Mouse (Mus musculus): ENCODE results near the gene Hoxb4. TPM values are rescaled to one million over a fixed set of nuclear protein-coding genes. Genes with fewer than 3 reads are reported as not detected.

Gene Hoxb4
- polyA plus RNA-seq, 1 experiment from 2014 or later = 3.8 TPM

- H3K4me1 ChIP-seq (ENCODE audit: insufficient read depth) = peaks cover 12% of the 10 kb centered on the region
- peaks cover 11% of the 10 kb centered on the region; the same call in 1 of the 2 replicates for H3K27me3 ChIP-seq (ENCODE audit: insufficient read depth, low read length)
- H3K9me3 ChIP-seq (ENCODE audit: low read depth, low read length) = no peaks in the 10 kb centered on the region
- peak overlapping the region; percentile 72 for H3K4me3 ChIP-seq (ENCODE audit: low read depth, low read length)
- peak overlapping the region; percentile 100 for H3K27ac ChIP-seq (ENCODE audit: low read depth)
- H3K36me3 ChIP-seq (ENCODE audit: insufficient read depth) = peaks cover 14% of the 10 kb centered on the region
- no peak for TF ChIP-seq CTCF (IDR thresholded peaks at IDR 0.05; ENCODE audit: low read depth)
- ATAC-seq (ENCODE audit: insufficient read depth) = no peak
- DNase-seq = no peak
- peak overlapping the region; percentile 84 for H3K4me2 ChIP-seq
- H3K9ac ChIP-seq = peak overlapping the region; percentile 99
- WGBS = 20% methylated on average over 5 of the region's 5 CpGs
Observed at GRCm38 (mm10) chr11:96327750-96328149, 9.7 kb downstream of the Hoxb4 start.

DNA sequence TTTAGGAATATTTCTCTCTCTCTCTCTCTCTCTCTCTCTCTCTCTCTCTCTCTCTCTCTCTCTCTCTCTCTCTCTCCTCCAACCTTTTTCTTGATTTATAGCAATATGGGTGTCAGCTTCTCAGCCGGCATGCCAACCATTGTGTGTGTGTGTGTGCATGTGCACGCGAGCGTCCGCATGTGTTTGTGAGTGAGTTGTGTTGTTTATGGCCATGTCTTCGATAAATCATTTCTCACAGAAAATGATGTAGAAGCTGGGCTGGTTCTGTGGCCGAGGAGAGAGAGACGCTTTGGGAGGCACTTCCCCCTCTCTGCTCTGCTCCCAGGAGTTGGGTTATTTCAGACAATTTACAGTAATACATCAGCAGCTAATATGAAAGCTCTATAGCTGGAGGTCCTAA is 10.5 kb downstream of the Hoxb4 start:
- no peaks in the 10 kb centered on the region for H3K9me3 ChIP-seq (ENCODE audit: low read depth, low read length)
- peak overlapping the region; percentile 100 for H3K27ac ChIP-seq (ENCODE audit: low read depth)
- peak; percentile 77 for DNase-seq
- ATAC-seq (ENCODE audit: insufficient read depth) = no peak
- 8% methylated on average over 8 of the region's 8 CpGs for WGBS
- no peak for TF ChIP-seq CTCF (IDR thresholded peaks at IDR 0.05; ENCODE audit: low read depth)
- peaks cover 12% of the 10 kb centered on the region for H3K4me1 ChIP-seq (ENCODE audit: insufficient read depth)
- H3K36me3 ChIP-seq (ENCODE audit: insufficient read depth) = peaks cover 22% of the 10 kb centered on the region
- peak overlapping the region; percentile 72 for H3K4me3 ChIP-seq (ENCODE audit: low read depth, low read length)
- peak overlapping the region; percentile 99 for H3K9ac ChIP-seq
- H3K4me2 ChIP-seq = peak overlapping the region; percentile 84
- H3K27me3 ChIP-seq (ENCODE audit: insufficient read depth, low read length) = peaks cover 17% of the 10 kb centered on the region; the same call in 1 of the 2 replicates

GRCm38 (mm10) chr11:96332105-96332504 is 14.0 kb downstream of the Hoxb4 start:
- Histone ChIP-seq H3K27ac (ENCODE audit: low read depth) (peak overlapping the region; percentile 100), H3K4me3 (ENCODE audit: low read depth, low read length) (peak overlapping the region; percentile 64), H3K4me1 (ENCODE audit: insufficient read depth) (peaks cover 21% of the 10 kb centered on the region), H3K4me2 (peak overlapping the region; percentile 84), H3K27me3 (ENCODE audit: insufficient read depth, low read length) (peaks cover 25% of the 10 kb centered on the region), H3K9ac (peak overlapping the region; percentile 97), H3K9me3 (ENCODE audit: low read depth, low read length) (no peaks in the 10 kb centered on the region), H3K36me3 (ENCODE audit: insufficient read depth) (peaks cover 42% of the 10 kb centered on the region)
- no peak for TF ChIP-seq CTCF (IDR thresholded peaks at IDR 0.05; ENCODE audit: low read depth)
- ATAC-seq (ENCODE audit: insufficient read depth) (0 out of 2 replicates have a peak, but pooled peaks have one; percentile 21), DNase-seq (peak; percentile 78)
- WGBS = 4% methylated on average over 8 of the region's 8 CpGs

DNA sequence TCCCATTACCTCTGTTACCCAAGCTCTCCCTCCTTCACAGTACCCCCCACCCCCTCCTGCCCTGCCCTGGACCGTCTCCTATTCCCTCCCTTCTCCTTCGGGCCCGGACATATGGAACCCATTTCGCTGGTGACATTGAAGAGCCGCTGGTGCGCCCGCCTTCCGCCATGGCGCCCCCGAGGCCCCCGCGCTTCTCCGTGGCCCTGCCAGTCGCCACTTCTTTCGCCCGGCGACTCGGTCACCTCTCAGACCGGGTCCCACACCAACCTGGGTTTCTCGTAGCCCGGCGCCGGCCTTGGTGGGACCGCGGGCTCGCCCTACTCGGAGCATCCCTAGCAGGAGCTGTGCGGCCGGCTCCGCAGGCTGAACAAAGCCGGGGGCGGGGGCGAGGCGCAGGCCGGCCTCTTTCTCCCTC is 14.6 kb downstream of the Hoxb4 start:
- Histone ChIP-seq H3K27me3 (ENCODE audit: insufficient read depth, low read length) (peaks cover 25% of the 10 kb centered on the region), H3K9me3 (ENCODE audit: low read depth, low read length) (no peaks in the 10 kb centered on the region), H3K4me1 (ENCODE audit: insufficient read depth) (peaks cover 21% of the 10 kb centered on the region), H3K4me2 (peak overlapping the region; percentile 84), H3K4me3 (ENCODE audit: low read depth, low read length) (peak overlapping the region; percentile 64), H3K9ac (peak overlapping the region; percentile 97), H3K27ac (ENCODE audit: low read depth) (peak overlapping the region; percentile 100), H3K36me3 (ENCODE audit: insufficient read depth) (peaks cover 47% of the 10 kb centered on the region)
- DNase-seq (peak; percentile 79), ATAC-seq (ENCODE audit: insufficient read depth) (peak; percentile 65)
- no peak for TF ChIP-seq CTCF (IDR thresholded peaks at IDR 0.05; ENCODE audit: low read depth)
- under 1% methylated on average over 35 of the region's 35 CpGs for WGBS

- DNase-seq (peak; percentile 65), ATAC-seq (ENCODE audit: insufficient read depth) (no peak)
- Histone ChIP-seq H3K27ac (ENCODE audit: low read depth) (peak overlapping the region; percentile 100), H3K27me3 (ENCODE audit: insufficient read depth, low read length) (peaks cover 28% of the 10 kb centered on the region), H3K4me1 (ENCODE audit: insufficient read depth) (peaks cover 22% of the 10 kb centered on the region), H3K9me3 (ENCODE audit: low read depth, low read length) (no peaks in the 10 kb centered on the region), H3K4me2 (peak overlapping the region; percentile 84), H3K4me3 (ENCODE audit: low read depth, low read length) (peak overlapping the region; percentile 64), H3K36me3 (ENCODE audit: insufficient read depth) (peaks cover 53% of the 10 kb centered on the region), H3K9ac (peak overlapping the region; percentile 97)
- TF ChIP-seq CTCF (IDR thresholded peaks at IDR 0.05; ENCODE audit: low read depth) = no peak
- 8% methylated on average over 17 of the region's 17 CpGs for WGBS
Observed at GRCm38 (mm10) chr11:96333241-96334001, 15.4 kb downstream of the Hoxb4 start.

DNA sequence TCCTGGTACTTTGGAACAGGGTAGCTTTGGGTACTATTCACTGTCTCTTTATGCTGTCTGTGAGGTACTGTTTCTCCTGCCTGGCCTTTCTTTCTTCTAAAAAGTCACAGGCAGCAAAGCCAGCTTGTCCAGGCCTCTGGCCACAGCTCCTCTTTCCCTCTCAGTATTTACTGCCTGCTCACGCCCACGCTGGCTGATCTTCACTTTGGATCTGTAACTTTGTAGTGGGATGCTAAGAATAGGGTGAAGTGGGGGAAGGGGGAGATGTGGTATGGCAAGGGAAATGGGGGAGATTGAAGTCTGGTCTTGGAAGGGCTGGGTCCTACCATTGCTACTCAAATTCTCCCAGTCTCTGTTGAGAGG is 15.9 kb downstream of the Hoxb4 start:
- DNase-seq = no peak
- ATAC-seq (ENCODE audit: insufficient read depth) = no peak
- 8% methylated on average over 2 of the region's 2 CpGs for WGBS
- Histone ChIP-seq H3K36me3 (ENCODE audit: insufficient read depth) (peaks cover 59% of the 10 kb centered on the region), H3K4me1 (ENCODE audit: insufficient read depth) (peaks cover 28% of the 10 kb centered on the region), H3K4me3 (ENCODE audit: low read depth, low read length) (peak overlapping the region; percentile 64), H3K9me3 (ENCODE audit: low read depth, low read length) (no peaks in the 10 kb centered on the region), H3K4me2 (peak overlapping the region; percentile 84), H3K27me3 (ENCODE audit: insufficient read depth, low read length) (peaks cover 31% of the 10 kb centered on the region), H3K9ac (peak overlapping the region; percentile 97), H3K27ac (ENCODE audit: low read depth) (peak overlapping the region; percentile 100)
- TF ChIP-seq CTCF (IDR thresholded peaks at IDR 0.05; ENCODE audit: low read depth) = no peak

- whole genome bisulfite sequencing = 25% methylated on average over 3 of the region's 3 CpGs
- Histone ChIP-seq H3K36me3 (ENCODE audit: insufficient read depth) (peaks cover 57% of the 10 kb centered on the region), H3K27ac (ENCODE audit: low read depth) (peak overlapping the region; percentile 100), H3K4me1 (ENCODE audit: insufficient read depth) (peaks cover 28% of the 10 kb centered on the region), H3K9ac (peak overlapping the region; percentile 97), H3K4me2 (peak overlapping the region; percentile 84), H3K27me3 (ENCODE audit: insufficient read depth, low read length) (peaks cover 37% of the 10 kb centered on the region), H3K9me3 (ENCODE audit: low read depth, low read length) (no peaks in the 10 kb centered on the region), H3K4me3 (ENCODE audit: low read depth, low read length) (peak overlapping the region; percentile 64)
- no peak for TF ChIP-seq CTCF (IDR thresholded peaks at IDR 0.05; ENCODE audit: low read depth)
- ATAC-seq (ENCODE audit: insufficient read depth) = no peak
- DNase-seq = no peak
Observed at GRCm38 (mm10) chr11:96334998-96335397, 16.9 kb downstream of the Hoxb4 start.
